Mouse (Mus musculus) layer of hippocampus, postnatal 10 days (tissue): Measurements from ENCODE around the gene Cep68. TPM values are rescaled to one million over a fixed set of nuclear protein-coding genes. Genes with fewer than 3 reads are reported as not detected.

Experiments used
- DNase-seq, 2 experiments: peaks; one replicate each; pipeline ENCODE4 v3.0.0; 2021; ENCODE audit warnings: low spot score in 2 of 2
- long read RNA-seq: library from polyadenylated mRNA; stranded (forward); transcript quantifications from one replicate; pipeline ENCODE4 v2.0.0, GENCODE M21; 2023
- total RNA-seq, 2 experiments: library from RNA; stranded (reverse); gene quantifications; 2 replicates each; pipeline ENCODE4 v1.2.3; 2021

The Cep68 gene
- 10 to 100 TPM; 33.5 to 34.3 TPM for total RNA-seq
- long read RNA-seq, full-length matches to known transcripts: 14 of 19 reads
- long read RNA-seq, partial matches to known transcripts: 1 of 19 reads
- long read RNA-seq, other reads (novel, unspliced or antisense): 4 of 19 reads

- DNase-seq: peak; percentile 95 to 97
Measured at GRCm38 (mm10) chr11:20249296-20250110, at the start of gene Cep68. Gene Cep68, minus strand, starts transcription at chr11:20249429.

GRCm38 (mm10) chr11:20284463-20284862 lies 35.2 kb upstream of the Cep68 start:
- no peak for DNase-seq

- no peak for DNase-seq
Measured at GRCm38 (mm10) chr11:20282601-20283219, 33.5 kb upstream of the Cep68 start.

- DNase-seq: no peak
Measured at GRCm38 (mm10) chr11:20280982-20281381, 31.8 kb upstream of the Cep68 start.

DNA sequence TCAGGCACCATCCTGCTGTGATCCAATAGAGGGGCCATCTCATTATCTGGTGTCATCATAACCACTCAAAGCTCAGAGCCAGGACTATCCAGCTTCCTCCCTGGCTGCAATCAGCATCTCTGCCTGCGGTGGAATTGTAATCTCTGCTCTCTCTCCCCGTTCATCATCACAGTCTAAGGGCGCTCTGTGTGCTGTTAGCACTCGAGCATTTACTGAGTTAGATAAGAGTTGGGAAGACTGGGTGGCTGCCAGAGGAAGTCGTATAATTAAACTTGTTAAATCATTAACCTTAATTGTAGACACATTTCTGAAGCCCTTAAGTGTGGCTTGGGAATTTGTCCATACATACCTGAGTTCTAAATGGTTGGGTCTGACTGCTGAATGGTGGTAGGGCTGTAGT lies 29.5 kb upstream of the Cep68 start:
- no peak for DNase-seq

DNA sequence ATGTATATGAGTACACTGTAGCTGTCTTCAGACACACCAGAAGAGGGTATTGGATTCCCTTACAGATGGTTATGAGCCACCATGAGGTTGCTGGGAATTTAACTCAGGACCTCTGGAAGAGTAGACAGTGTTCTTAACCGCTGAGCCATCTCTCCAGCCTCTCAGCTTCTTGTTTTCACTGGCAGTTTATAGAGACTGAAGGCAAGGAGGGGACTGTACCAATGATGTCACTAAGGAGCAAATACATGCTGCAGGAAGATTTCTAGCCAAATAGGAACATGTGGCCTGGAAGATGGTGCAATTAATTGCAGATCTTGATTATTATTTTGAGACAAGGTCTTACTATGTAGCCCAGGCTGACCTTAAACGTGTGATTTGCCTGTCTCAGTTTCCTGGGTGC lies 27.9 kb upstream of the Cep68 start:
- DNase-seq: no peak

GRCm38 (mm10) chr11:20275974-20276373 lies 26.7 kb upstream of the Cep68 start:
- no peak for DNase-seq

DNA sequence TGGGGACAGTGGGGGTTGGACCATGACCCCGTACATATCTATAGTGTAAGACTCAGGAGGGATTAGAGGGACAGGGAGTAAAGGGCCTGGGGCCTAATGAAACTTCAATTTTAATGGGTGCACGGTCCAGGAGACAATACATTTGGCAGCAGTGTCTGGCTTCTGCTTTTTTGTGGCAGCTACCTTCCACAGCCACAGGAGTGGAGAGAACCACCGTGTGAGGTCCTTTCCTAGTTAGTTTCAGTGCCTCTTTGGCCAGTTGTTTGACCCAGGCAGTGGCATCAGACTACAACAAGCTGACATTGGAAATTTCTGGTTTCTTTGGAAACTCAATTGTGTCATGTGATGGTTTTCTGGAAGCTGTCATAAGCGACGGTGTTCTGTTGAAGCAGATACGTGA lies 20.7 kb upstream of the Cep68 start:
- DNase-seq: no peak

DNA sequence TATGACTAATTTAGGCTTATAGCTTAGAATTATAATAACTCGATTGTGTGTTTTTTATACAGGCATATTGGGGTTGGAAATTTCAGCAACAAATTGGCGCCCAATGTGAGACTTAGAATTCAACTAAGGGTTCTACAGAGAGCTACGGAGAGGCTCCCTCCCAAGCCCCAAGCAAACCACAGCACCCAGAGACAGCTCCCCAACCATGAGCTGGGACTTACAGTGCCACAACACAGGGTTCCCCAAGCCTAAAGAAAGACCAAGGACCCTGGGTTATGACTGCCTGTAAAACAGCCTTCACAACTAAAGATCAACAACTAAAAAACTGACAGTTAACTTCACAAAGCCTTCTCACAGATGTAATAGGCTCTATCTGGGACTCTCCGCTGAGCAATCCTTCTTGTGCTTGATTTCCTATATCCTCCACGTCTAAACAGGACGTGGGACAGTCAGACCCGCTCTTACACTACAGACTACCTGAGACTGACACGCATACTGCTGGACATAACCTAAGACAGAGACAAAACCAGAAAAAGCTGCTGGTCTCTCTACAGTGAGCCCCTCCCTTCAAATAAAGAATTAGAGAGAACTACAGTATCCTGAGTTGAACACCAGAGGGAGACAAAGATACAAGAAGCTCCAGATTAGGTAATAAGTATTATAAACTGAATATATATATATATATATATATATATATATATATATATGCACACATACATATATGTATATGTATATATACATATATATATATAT lies 13.6 kb upstream of the Cep68 start:
- DNase-seq: no peak

DNA sequence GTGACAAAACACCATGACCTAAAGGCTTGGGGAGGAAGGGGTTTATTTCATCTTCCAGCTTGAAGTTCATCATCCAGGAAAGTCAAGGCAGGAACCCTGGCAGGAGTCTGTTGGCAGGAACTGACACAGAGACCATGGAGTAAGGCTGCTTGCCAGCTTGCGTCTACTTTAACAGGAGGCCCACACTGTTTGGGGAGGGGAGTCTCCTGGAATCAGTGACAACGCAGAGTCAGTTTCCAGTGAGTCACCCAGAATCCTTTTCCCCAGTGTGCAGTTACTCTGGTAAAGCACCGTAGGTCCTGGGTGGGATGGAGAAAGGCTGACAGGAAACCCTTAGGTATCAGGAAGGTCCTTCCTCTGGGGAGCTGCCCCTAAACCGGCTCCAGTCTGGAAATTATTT lies 5.6 kb upstream of the Cep68 start:
- no peak for DNase-seq

GRCm38 (mm10) chr11:20253088-20253487 lies 3.9 kb upstream of the Cep68 start:
- DNase-seq: no peak

GRCm38 (mm10) chr11:20250476-20251178 lies 1.4 kb upstream of the Cep68 start:
- no peak for DNase-seq

- no peak for DNase-seq
Measured at GRCm38 (mm10) chr11:20248840-20249239, 389 bp downstream of the Cep68 start.

- no peak for DNase-seq
Measured at GRCm38 (mm10) chr11:20248277-20248676, 952 bp downstream of the Cep68 start.

DNA sequence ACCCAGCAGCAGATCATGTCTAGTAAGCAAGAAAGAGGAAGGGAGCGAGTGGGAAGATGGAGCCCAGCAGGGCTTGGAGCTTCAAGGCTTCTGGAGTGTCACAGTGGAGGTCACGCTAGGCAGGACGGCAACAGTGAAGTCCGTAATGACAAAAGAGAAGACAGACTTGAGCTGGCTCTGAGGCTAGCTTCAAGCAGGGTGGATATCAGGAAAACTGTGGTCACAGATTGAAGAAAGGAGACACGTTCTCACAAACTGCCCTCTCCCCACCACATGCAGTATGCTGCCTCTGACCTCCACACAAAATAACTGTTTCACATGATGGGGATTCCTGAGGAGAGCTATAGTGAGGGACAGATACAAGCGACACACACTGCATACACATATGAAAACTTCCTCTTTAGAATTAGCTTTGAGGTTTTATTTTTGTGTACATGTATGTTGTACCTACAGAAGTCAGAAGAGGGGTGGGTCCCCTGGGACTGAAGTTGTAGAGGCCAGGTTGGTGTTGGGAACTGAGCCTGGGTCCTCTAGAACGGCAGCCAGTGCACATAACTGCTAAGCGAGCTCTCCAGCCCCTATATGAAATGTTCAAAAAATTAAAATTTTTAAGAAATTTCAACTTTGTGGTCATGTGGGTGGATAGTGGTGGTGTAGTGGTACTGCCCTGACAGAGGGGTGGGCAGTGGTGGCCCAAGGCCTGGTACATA lies 1.9 kb downstream of the Cep68 start:
- DNase-seq: no peak

DNA sequence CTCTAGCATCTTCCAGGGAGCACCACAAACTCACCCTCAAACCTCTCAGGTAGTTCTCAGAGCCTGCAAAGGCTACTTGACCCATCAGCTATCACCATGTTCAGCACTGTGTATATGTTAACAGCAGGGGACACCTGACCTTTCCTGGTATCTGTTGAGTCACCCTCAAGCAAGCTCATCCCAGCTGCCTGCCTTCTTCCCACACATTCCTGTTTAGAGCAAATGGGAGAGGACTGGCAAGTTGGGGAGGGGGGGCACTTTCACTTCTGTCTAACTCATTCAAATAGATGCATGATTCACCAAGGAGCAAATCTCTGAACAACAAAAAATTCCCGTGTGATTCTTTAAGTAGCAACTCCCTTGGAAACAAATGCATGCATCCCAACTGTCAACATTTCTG lies 2.6 kb downstream of the Cep68 start:
- no peak for DNase-seq

- no peak for DNase-seq
Measured at GRCm38 (mm10) chr11:20245316-20245715, 3.9 kb downstream of the Cep68 start.

- DNase-seq: no peak
Measured at GRCm38 (mm10) chr11:20244336-20245290, 4.6 kb downstream of the Cep68 start.

DNA sequence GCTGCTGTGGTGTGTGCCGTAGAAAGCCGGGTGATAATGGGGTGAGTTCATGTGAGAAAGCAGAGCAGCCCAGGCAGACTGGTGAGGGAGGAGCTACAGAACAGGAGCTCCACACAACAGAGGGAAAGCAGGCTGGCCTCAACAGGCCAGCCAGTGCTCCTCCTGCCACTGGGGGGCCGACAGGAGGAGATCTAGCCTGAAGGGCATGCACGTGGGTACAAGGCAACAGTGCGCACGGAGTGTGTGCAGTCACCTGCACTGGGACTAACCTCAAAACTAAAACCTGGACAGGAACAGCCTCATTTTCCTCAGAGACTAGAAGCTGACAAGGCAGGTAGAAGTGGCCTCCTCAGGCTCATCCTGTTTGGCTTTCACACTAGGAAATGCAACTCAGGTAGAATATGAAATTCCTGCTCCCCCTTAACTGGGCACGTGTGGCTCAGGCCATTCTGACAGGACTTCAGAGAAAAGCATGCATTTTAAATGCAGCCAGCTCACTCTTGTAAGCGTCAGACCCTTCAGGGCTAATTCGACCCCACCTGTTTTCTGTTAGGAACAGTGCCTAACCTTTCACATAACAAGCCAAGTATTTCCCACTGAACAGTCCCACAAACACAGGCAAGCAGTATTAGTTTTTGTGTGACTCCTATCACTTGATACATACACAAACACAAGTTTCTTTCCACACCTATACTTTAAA lies 5.9 kb downstream of the Cep68 start:
- no peak for DNase-seq
